Mouse (Mus musculus) liver, postnatal 0 days (tissue): ENCODE data around the gene Gpr37. TPM values are rescaled to one million over a fixed set of nuclear protein-coding genes. Genes with fewer than 3 reads are reported as not detected.

Experiments
- ATAC-seq: fragments of 200-750 bp; cut with Nextera tagmentation; 2 replicates; pipeline ENCODE4 v1.8.0; 2017; ENCODE audit warnings: mild to moderate bottlenecking, moderate library complexity
- DNase-seq: peaks from one replicate; pipeline ENCODE4 v3.0.0-alpha.2; 2016
- H3K27ac ChIP-seq: fragments of 300-500 bp; sonication (generic); 2 replicates; pipeline ENCODE4 v1.5.1; 2014; ENCODE audit warnings: antibody characterized with exemption, moderate library complexity, mild to moderate bottlenecking, low read depth
- H3K27me3 ChIP-seq: fragments of 300-500 bp; sonication (generic); 2 replicates; pipeline ENCODE4 v1.6.1; 2014; ENCODE audit warnings: low read length, control low read depth, mixed read lengths; ENCODE audit not compliant: insufficient read depth
- H3K36me3 ChIP-seq: fragments of 300-500 bp; sonication (generic); replicated peaks from 2 replicates; pipeline ENCODE4 v1.6.1; 2014; ENCODE audit warnings: mild to moderate bottlenecking, control low read depth, low read length, moderate library complexity, mixed read lengths; ENCODE audit not compliant: insufficient read depth
- H3K4me1 ChIP-seq: fragments of 300-500 bp; sonication (generic); 2 replicates; pipeline ENCODE4 v1.6.1; 2014; ENCODE audit warnings: antibody characterized with exemption, mild to moderate bottlenecking, control low read depth; ENCODE audit not compliant: insufficient read depth
- H3K4me2 ChIP-seq: fragments of 300-500 bp; sonication (generic); 2 replicates; pipeline ENCODE4 v1.6.1; 2014; ENCODE audit warnings: low read depth, mild to moderate bottlenecking, low read length, moderate library complexity, mixed read lengths
- H3K4me3 ChIP-seq: fragments of 300-500 bp; sonication (generic); 2 replicates; pipeline ENCODE4 v1.5.1; 2014; ENCODE audit warnings: low read depth, low read length
- H3K9ac ChIP-seq: fragments of 300-500 bp; sonication (generic); replicated peaks from 2 replicates; pipeline ENCODE4 v1.6.1; 2014; ENCODE audit warnings: mild to moderate bottlenecking, moderate library complexity
- H3K9me3 ChIP-seq: fragments of 300-500 bp; sonication (generic); 2 replicates; pipeline ENCODE4 v1.6.1; 2016; ENCODE audit warnings: mild to moderate bottlenecking, control low read depth, low read length, mixed read lengths
- CTCF ChIP-seq: sonication (generic); IDR thresholded peaks from 2 replicates; pipeline ENCODE4 v1.5.1; 2016; ENCODE audit warnings: antibody characterized with exemption, low read depth
- EP300 ChIP-seq: IDR thresholded peaks from 2 replicates; pipeline ENCODE4 v1.6.1; 2016; ENCODE audit warnings: antibody characterized with exemption, low read depth, mild to moderate bottlenecking
- WGBS: fragments of 180-500 bp; shearing (Covaris S2); extraction: QIAGEN DNeasy Blood & Tissue Kit; methylation state at CpG from one replicate; pipeline ENCODE4 v1.1.7; 2014; ENCODE audit not compliant: insufficient replicate concordance; 5-methylcytosine and 5-hydroxymethylcytosine counted together
- polyA plus RNA-seq: library from polyadenylated mRNA; unstranded; fragments of >200 nt; fragmentation: Nextera tagmentation; extraction: Ambion mirVana; gene quantifications from 2 replicates; pipeline ENCODE4 v1.2.1, GENCODE M21; 2015

Gene Gpr37
- 0.04 and 0.07 TPM in 2 replicates for polyA plus RNA-seq

DNA sequence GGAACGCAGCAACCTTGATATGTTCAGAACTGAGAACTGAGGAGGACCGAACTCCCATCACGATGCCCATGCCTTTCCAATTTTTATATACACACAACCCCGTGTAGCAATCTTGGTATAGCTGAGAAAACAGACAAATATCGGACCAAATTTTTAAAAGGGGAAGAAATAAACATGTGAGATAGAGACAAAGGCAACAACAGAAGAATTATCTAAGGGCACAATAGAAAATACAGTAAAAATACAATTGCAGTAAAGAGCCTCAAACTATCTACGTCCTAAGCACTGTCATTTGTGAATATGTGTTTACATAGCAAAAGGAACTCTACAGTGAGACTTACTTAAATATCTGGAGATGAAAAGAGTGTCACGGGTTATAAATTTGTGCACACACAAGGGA is at the start of gene Gpr37:
Gene Gpr37 (minus strand): TSS at position 101 of the 400 bp plus-strand sequence.
- Histone ChIP-seq H3K4me2 (peak within 1 kb of the TSS; percentile 76), H3K9ac (0 out of 2 replicates have a peak within 1 kb of the TSS, but pooled peaks have one; percentile 13), H3K27ac (no peak within 1 kb of the TSS), H3K36me3 (no peaks in the 10 kb centered on the region), H3K4me1 (peaks cover 9% of the 10 kb centered on the region), H3K4me3 (peak within 1 kb of the TSS; percentile 38), H3K27me3 (peaks cover 29% of the 10 kb centered on the region), H3K9me3 (no peaks in the 10 kb centered on the region)
- TF ChIP-seq CTCF: no peak
- no peak for TF ChIP-seq EP300
- ATAC-seq: no peak
- no peak for DNase-seq
- 36% methylated on average over 7 of the region's 7 CpGs for WGBS

- Histone ChIP-seq H3K4me2 (no peak overlapping the region), H3K36me3 (no peaks in the 10 kb centered on the region), H3K9me3 (no peaks in the 10 kb centered on the region), H3K27me3 (no peaks in the 10 kb centered on the region), H3K4me1 (no peaks in the 10 kb centered on the region), H3K27ac (no peak overlapping the region), H3K4me3 (no peak overlapping the region), H3K9ac (no peak overlapping the region)
- no peak for ATAC-seq
- TF ChIP-seq EP300 (no peak), CTCF (no peak)
- no peak for DNase-seq
Observed at GRCm38 (mm10) chr6:25736533-25736932, 46.0 kb upstream of the Gpr37 start.

DNA sequence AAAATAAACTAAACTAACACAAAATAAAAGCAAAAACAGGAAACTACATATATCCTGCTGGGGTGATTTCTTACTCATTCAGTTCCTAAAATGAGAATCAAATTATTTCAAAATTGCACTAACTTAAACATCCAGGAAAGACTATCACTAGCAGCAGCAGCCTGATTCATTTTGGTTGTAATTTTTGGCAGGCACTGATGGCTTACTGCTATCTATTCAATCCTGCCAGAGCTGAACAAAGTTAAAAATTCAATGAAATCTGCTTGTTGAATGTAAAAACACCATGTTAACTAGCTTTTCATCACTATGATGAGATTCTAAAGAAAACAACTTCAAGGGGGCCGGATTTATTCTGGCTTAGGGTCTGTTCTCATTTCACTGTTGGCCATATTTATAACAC is 36.0 kb upstream of the Gpr37 start:
- Histone ChIP-seq H3K9ac (no peak overlapping the region), H3K27ac (no peak overlapping the region), H3K4me2 (no peak overlapping the region), H3K4me3 (no peak overlapping the region), H3K4me1 (no peaks in the 10 kb centered on the region), H3K9me3 (no peaks in the 10 kb centered on the region), H3K36me3 (no peaks in the 10 kb centered on the region), H3K27me3 (no peaks in the 10 kb centered on the region)
- ATAC-seq: no peak
- 67% methylated on average over 1 of the region's 1 CpGs for WGBS
- no peak for DNase-seq
- no peak for TF ChIP-seq EP300
- TF ChIP-seq CTCF: no peak

DNA sequence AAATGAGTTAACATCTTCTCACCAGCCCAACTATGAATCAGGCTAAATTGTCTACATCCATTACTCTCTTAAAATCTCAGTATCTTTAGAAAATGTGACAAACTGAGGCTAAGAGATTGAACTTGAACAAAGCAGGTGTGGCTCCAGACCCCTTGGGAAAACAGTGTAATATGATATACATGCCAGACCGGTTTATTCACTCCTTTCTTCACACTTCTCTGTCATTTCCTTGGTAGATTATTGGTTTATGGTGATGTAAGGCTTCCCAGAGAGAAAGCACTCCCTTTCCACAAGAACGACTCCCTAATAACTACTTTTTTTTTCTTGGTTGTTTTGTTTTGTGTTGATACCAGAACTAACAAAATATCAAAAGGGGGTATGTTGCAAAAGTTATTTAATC is 20.1 kb upstream of the Gpr37 start:
- H3K9me3 ChIP-seq: no peaks in the 10 kb centered on the region

GRCm38 (mm10) chr6:25709250-25709895 is 18.8 kb upstream of the Gpr37 start:
- no peaks in the 10 kb centered on the region for H3K36me3 ChIP-seq
- no peak overlapping the region for H3K27ac ChIP-seq
- no peak overlapping the region for H3K4me2 ChIP-seq
- TF ChIP-seq EP300: no peak
- TF ChIP-seq CTCF: peak; percentile 45
- ATAC-seq (no peak), DNase-seq (no peak)
- H3K4me3 ChIP-seq: no peak overlapping the region
- no peak overlapping the region for H3K9ac ChIP-seq
- H3K27me3 ChIP-seq: no peaks in the 10 kb centered on the region
- no peaks in the 10 kb centered on the region for H3K9me3 ChIP-seq
- no peaks in the 10 kb centered on the region for H3K4me1 ChIP-seq
- 49% methylated on average over 6 of the region's 6 CpGs for WGBS

More for the DNA sequence above, 20.1 kb upstream of the Gpr37 start:
- no peaks in the 10 kb centered on the region for H3K4me1 ChIP-seq
- DNase-seq (no peak), ATAC-seq (no peak)
- no peak overlapping the region for H3K4me2 ChIP-seq
- H3K9ac ChIP-seq: no peak overlapping the region
- no peaks in the 10 kb centered on the region for H3K36me3 ChIP-seq
- WGBS: 31% methylated on average over 2 of the region's 2 CpGs
- H3K27me3 ChIP-seq: no peaks in the 10 kb centered on the region
- no peak overlapping the region for H3K27ac ChIP-seq
- H3K4me3 ChIP-seq: no peak overlapping the region
- TF ChIP-seq EP300 (no peak), CTCF (no peak)

DNA sequence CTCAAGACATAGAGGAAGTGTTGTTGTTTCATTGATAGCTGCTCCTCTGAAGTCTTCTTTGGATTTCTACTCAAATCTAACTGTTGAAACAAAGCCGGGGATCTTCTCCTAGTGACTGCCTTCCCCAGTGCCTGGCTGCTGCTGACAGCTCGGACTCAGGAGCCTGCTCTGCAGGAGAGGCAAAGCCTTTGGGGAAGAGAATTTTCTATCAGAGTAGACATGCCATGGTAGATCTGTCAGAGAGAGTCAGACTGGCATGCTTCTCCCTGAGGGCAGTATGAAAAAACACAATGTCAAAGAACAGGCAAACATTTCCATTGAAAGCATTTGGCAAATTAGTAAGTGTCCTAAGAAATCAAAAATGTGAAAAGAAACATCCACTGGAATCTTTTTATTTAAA is 9.4 kb upstream of the Gpr37 start:
- 50% methylated on average over 2 of the region's 2 CpGs for WGBS
- Histone ChIP-seq H3K4me2 (no peak overlapping the region), H3K36me3 (no peaks in the 10 kb centered on the region), H3K9ac (no peak overlapping the region), H3K27me3 (no peaks in the 10 kb centered on the region), H3K4me1 (no peaks in the 10 kb centered on the region), H3K9me3 (no peaks in the 10 kb centered on the region), H3K27ac (no peak overlapping the region), H3K4me3 (no peak overlapping the region)
- no peak for TF ChIP-seq EP300
- ATAC-seq: no peak
- no peak for DNase-seq

DNA sequence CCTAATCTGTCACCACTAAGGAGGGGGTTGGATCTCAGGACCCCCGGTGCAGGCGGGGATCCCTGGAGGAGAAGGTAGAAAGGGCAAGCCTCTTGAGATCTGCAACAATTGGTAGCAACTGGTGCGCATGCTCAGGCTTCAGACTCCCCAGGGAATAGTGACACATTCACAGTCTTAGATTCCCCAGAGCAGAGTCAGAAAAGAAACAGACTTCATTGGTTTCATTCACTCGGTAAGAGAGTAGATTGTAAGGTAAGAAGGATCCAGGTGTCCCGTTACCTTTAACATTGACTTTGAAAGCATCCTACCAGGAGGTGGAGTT is 284 bp downstream of the Gpr37 start:
- ATAC-seq: no peak
- DNase-seq: no peak
- peak overlapping the region; percentile 76 for H3K4me2 ChIP-seq
- H3K9me3 ChIP-seq: no peaks in the 10 kb centered on the region
- H3K36me3 ChIP-seq: no peaks in the 10 kb centered on the region
- WGBS: 5% methylated on average over 5 of the region's 5 CpGs
- no peak overlapping the region for H3K27ac ChIP-seq
- H3K9ac ChIP-seq: 0 out of 2 replicates have a peak overlapping the region, but pooled peaks have one; percentile 13
- peaks cover 29% of the 10 kb centered on the region for H3K27me3 ChIP-seq
- TF ChIP-seq CTCF (no peak), EP300 (no peak)
- H3K4me1 ChIP-seq: peaks cover 9% of the 10 kb centered on the region
- H3K4me3 ChIP-seq: peak overlapping the region; percentile 38
